Mouse (Mus musculus) testis, adult 2 months (tissue): ENCODE results near the gene Fadd. TPM values are rescaled to one million over a fixed set of nuclear protein-coding genes. Genes with fewer than 3 reads are reported as not detected.

Experiments used
- H3K27ac ChIP-seq: fragments of 200-500 bp; 2 replicates; pipeline ENCODE4 v1.5.1; 2012; ENCODE audit warnings: low read depth, low read length; ENCODE audit not compliant: control insufficient read depth, insufficient read depth
- H3K27me3 ChIP-seq: fragments of 200-500 bp; 2 replicates; pipeline ENCODE4 v1.6.1; 2012; ENCODE audit warnings: mild to moderate bottlenecking, low read length, moderate library complexity; ENCODE audit not compliant: control insufficient read depth, insufficient read depth
- H3K36me3 ChIP-seq: fragments of 200-500 bp; 2 replicates; pipeline ENCODE4 v1.6.1; 2012; ENCODE audit warnings: mild to moderate bottlenecking, low read length; ENCODE audit not compliant: control insufficient read depth, insufficient read depth
- H3K4me1 ChIP-seq: fragments of 200-500 bp; 2 replicates; pipeline ENCODE4 v1.6.1; 2012; ENCODE audit warnings: low read length; ENCODE audit not compliant: control insufficient read depth, insufficient read depth
- H3K4me3 ChIP-seq: fragments of 200-500 bp; 2 replicates; pipeline ENCODE4 v1.5.1; 2012; ENCODE audit warnings: low read depth, mild to moderate bottlenecking, low read length, moderate library complexity, mixed read lengths; ENCODE audit not compliant: control insufficient read depth
- CTCF ChIP-seq: fragments of 200-500 bp; IDR thresholded peaks from 2 replicates; pipeline ENCODE4 v1.5.1; 2012; ENCODE audit warnings: low read depth, mild to moderate bottlenecking, inconsistent platforms, low read length, moderate library complexity; ENCODE audit not compliant: control insufficient read depth, insufficient read depth, insufficient replicate concordance
- POLR2A ChIP-seq: fragments of 200-500 bp; IDR thresholded peaks from 2 replicates; pipeline ENCODE4 v1.6.1; 2012; ENCODE audit warnings: low read depth, mild to moderate bottlenecking, inconsistent platforms, low read length, moderate library complexity; ENCODE audit not compliant: control insufficient read depth
- polyA plus RNA-seq: library from polyadenylated mRNA; depleted of rRNA; stranded (reverse); fragments of >200 nt; gene quantifications from 2 replicates; pipeline ENCODE4 v1.2.3, GENCODE M21; 2012

Gene Fadd
- polyA plus RNA-seq, 1 experiment = 3.5 TPM

- no peak for TF ChIP-seq POLR2A
- peaks cover 2% of the 10 kb centered on the region; the same call in 1 of the 2 replicates for H3K4me1 ChIP-seq
- no peaks in the 10 kb centered on the region for H3K27me3 ChIP-seq
Measured at GRCm38 (mm10) chr7:144560594-144560993, 21.7 kb downstream of the Fadd start.

GRCm38 (mm10) chr7:144558552-144558951 lies 23.7 kb downstream of the Fadd start:
- Histone ChIP-seq H3K4me3 (no peak overlapping the region), H3K4me1 (peaks cover 6% of the 10 kb centered on the region), H3K27ac (no peak overlapping the region), H3K36me3 (no peaks in the 10 kb centered on the region), H3K27me3 (no peaks in the 10 kb centered on the region)
- no peak for TF ChIP-seq CTCF
- TF ChIP-seq POLR2A = no peak

More at GRCm38 (mm10) chr7:144560594-144560993, 21.7 kb downstream of the Fadd start:
- Histone ChIP-seq H3K4me3 (no peak overlapping the region), H3K27ac (no peak overlapping the region), H3K36me3 (no peaks in the 10 kb centered on the region)

GRCm38 (mm10) chr7:144554123-144554472 lies 28.2 kb downstream of the Fadd start:
- peak overlapping the region; percentile 54 for H3K27ac ChIP-seq
- no peaks in the 10 kb centered on the region for H3K27me3 ChIP-seq
- TF ChIP-seq POLR2A = no peak
- no peak for TF ChIP-seq CTCF

GRCm38 (mm10) chr7:144553237-144554122 lies 28.8 kb downstream of the Fadd start, which contains the start of gene Ppfia1:
Gene Ppfia1, minus strand, starts transcription at chr7:144553729.
- Histone ChIP-seq H3K27ac (peak within 1 kb of the TSS; percentile 59), H3K4me1 (peaks cover 11% of the 10 kb centered on the region), H3K36me3 (peaks cover under 1% of the 10 kb centered on the region; the same call in 1 of the 2 replicates), H3K27me3 (no peaks in the 10 kb centered on the region), H3K4me3 (peak within 1 kb of the TSS; percentile 98)
- TF ChIP-seq POLR2A (peak; percentile 72), CTCF (no peak)

More at GRCm38 (mm10) chr7:144554123-144554472, 28.2 kb downstream of the Fadd start:
- Histone ChIP-seq H3K4me1 (peaks cover 11% of the 10 kb centered on the region), H3K4me3 (peak overlapping the region; percentile 98), H3K36me3 (no peaks in the 10 kb centered on the region)

- peak overlapping the region; percentile 98 for H3K4me3 ChIP-seq
- no peak for TF ChIP-seq POLR2A
- TF ChIP-seq CTCF = no peak
- peaks cover 11% of the 10 kb centered on the region for H3K4me1 ChIP-seq
- peaks cover 2% of the 10 kb centered on the region; the same call in 1 of the 2 replicates for H3K36me3 ChIP-seq
- no peaks in the 10 kb centered on the region for H3K27me3 ChIP-seq
- no peak overlapping the region for H3K27ac ChIP-seq
Measured at GRCm38 (mm10) chr7:144552274-144552673, 30.0 kb downstream of the Fadd start.

- H3K4me3 ChIP-seq = peak overlapping the region; percentile 11; the same call in 1 of the 2 replicates
- peaks cover 2% of the 10 kb centered on the region; the same call in 1 of the 2 replicates for H3K36me3 ChIP-seq
- no peak for TF ChIP-seq CTCF
- no peak for TF ChIP-seq POLR2A
- peaks cover 11% of the 10 kb centered on the region for H3K4me1 ChIP-seq
- no peaks in the 10 kb centered on the region for H3K27me3 ChIP-seq
- no peak overlapping the region for H3K27ac ChIP-seq
Measured at GRCm38 (mm10) chr7:144550811-144551210, 31.5 kb downstream of the Fadd start.

GRCm38 (mm10) chr7:144549904-144550566 lies 32.2 kb downstream of the Fadd start:
- Histone ChIP-seq H3K27me3 (no peaks in the 10 kb centered on the region), H3K27ac (no peak overlapping the region), H3K36me3 (peaks cover 2% of the 10 kb centered on the region; the same call in 1 of the 2 replicates), H3K4me3 (no peak overlapping the region), H3K4me1 (peaks cover 11% of the 10 kb centered on the region)
- TF ChIP-seq POLR2A (no peak), CTCF (no peak)
